Mouse (Mus musculus): ENCODE measurements at regions not wholly inside any gene's neighbourhood (a gene's known extent, or its start where the extent isn't known, plus 50 kb on each side); places are given as distances from the start of the nearest gene placed in this dataset.

GRCm38 (mm10) chr4:12481481-12481880, 309.7 kb upstream of the Fam92a start:
- Histone ChIP-seq H3K4me2 (replicated peaks; ENCODE audit: low read depth, low read length) (no peak overlapping the region), H3K9ac (ENCODE audit: low read depth, low read length) (no peak overlapping the region), H3K4me1 (replicated peaks; ENCODE audit: control insufficient read depth, insufficient read depth, low read length) (no peaks in the 10 kb centered on the region), H3K27ac (ENCODE audit: low read depth, low read length) (no peak overlapping the region), H3K4me3 (ENCODE audit: low read depth, low read length) (no peak overlapping the region), H3K9me3 (ENCODE audit: control insufficient read depth, low read length) (no peaks in the 10 kb centered on the region), H3K27me3 (ENCODE audit: control insufficient read depth, insufficient read depth, low read length) (no peaks in the 10 kb centered on the region), H3K36me3 (ENCODE audit: control insufficient read depth, insufficient read depth, low read length) (no peaks in the 10 kb centered on the region)
- ATAC-seq (ENCODE audit: low FRiP score) (no peak), DNase-seq (ENCODE audit: low spot score) (no peak)
- WGBS, result 54% methylated on average over 4 of the region's 4 CpGs

DNA sequence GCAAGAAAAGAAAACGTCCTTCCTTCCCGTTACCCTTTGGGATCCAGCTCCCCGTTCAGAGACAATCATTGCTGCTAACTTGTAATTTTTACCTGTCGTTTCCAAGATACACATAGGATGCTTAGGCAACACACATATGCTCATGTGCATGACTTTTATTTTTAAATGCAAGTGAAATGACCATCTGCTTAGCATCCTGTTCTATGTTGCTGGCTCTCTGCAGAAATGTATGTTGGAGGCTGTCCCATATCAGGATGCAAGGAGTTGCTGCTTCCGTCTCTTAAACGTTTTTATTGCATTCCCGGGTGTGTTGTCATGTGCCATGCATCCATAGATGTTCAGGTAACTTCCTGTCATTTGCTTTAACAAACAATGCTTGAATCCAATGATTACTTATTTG, 304.9 kb upstream of the Fam92a start:
- WGBS, result 88% methylated on average over 7 of the region's 7 CpGs
- H3K4me2 ChIP-seq (replicated peaks; ENCODE audit: low read depth, low read length), result no peak overlapping the region

GRCm38 (mm10) chr4:12474981-12475568, 303.3 kb upstream of the Fam92a start:
- H3K36me3 ChIP-seq (ENCODE audit: control insufficient read depth, insufficient read depth, low read length), result no peaks in the 10 kb centered on the region
- H3K9ac ChIP-seq (ENCODE audit: low read depth, low read length), result no peak overlapping the region
- DNase-seq (ENCODE audit: low spot score), result no peak
- no peak for ATAC-seq (ENCODE audit: low FRiP score)
- no peaks in the 10 kb centered on the region for H3K27me3 ChIP-seq (ENCODE audit: control insufficient read depth, insufficient read depth, low read length)
- 71% methylated on average over 4 of the region's 4 CpGs for WGBS
- H3K4me3 ChIP-seq (ENCODE audit: low read depth, low read length), result no peak overlapping the region
- H3K4me1 ChIP-seq (replicated peaks; ENCODE audit: control insufficient read depth, insufficient read depth, low read length), result no peaks in the 10 kb centered on the region
- H3K27ac ChIP-seq (ENCODE audit: low read depth, low read length), result no peak overlapping the region
- H3K4me2 ChIP-seq (replicated peaks; ENCODE audit: low read depth, low read length), result no peak overlapping the region
- H3K9me3 ChIP-seq (ENCODE audit: control insufficient read depth, low read length), result no peaks in the 10 kb centered on the region

More for the DNA sequence above, 304.9 kb upstream of the Fam92a start:
- Histone ChIP-seq H3K4me1 (replicated peaks; ENCODE audit: control insufficient read depth, insufficient read depth, low read length) (no peaks in the 10 kb centered on the region), H3K36me3 (ENCODE audit: control insufficient read depth, insufficient read depth, low read length) (no peaks in the 10 kb centered on the region), H3K9ac (ENCODE audit: low read depth, low read length) (no peak overlapping the region), H3K27ac (ENCODE audit: low read depth, low read length) (no peak overlapping the region), H3K9me3 (ENCODE audit: control insufficient read depth, low read length) (no peaks in the 10 kb centered on the region), H3K27me3 (ENCODE audit: control insufficient read depth, insufficient read depth, low read length) (no peaks in the 10 kb centered on the region), H3K4me3 (ENCODE audit: low read depth, low read length) (no peak overlapping the region)
- ATAC-seq (ENCODE audit: low FRiP score), result no peak
- no peak for DNase-seq (ENCODE audit: low spot score)

DNA sequence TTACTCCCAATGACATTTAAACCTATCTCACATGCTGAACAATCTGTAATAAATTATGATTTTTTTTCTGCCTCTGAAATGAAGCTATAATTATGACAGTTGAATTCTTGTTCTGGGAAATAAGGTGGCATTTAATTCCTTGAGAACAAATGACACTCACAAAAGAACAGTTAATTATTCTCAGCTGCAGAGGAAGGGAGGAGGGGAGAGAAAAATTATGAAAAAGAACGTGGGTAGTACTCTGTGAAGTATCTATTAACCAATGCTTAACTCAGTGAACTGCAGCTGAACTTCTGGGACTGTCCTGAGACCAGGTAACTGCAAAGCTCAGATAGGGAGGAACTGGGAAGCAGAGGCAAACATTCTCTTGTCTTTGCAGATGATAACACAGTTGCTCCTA, 302.6 kb upstream of the Fam92a start:
- no peaks in the 10 kb centered on the region for H3K9me3 ChIP-seq (ENCODE audit: control insufficient read depth, low read length)
- no peak overlapping the region for H3K9ac ChIP-seq (ENCODE audit: low read depth, low read length)
- no peak overlapping the region for H3K4me3 ChIP-seq (ENCODE audit: low read depth, low read length)
- H3K4me1 ChIP-seq (replicated peaks; ENCODE audit: control insufficient read depth, insufficient read depth, low read length), result no peaks in the 10 kb centered on the region
- DNase-seq (ENCODE audit: low spot score) (no peak), ATAC-seq (ENCODE audit: low FRiP score) (no peak)
- H3K27me3 ChIP-seq (ENCODE audit: control insufficient read depth, insufficient read depth, low read length), result no peaks in the 10 kb centered on the region
- 55% methylated on average over 1 of the region's 1 CpGs for WGBS
- no peaks in the 10 kb centered on the region for H3K36me3 ChIP-seq (ENCODE audit: control insufficient read depth, insufficient read depth, low read length)
- H3K27ac ChIP-seq (ENCODE audit: low read depth, low read length), result no peak overlapping the region
- no peak overlapping the region for H3K4me2 ChIP-seq (replicated peaks; ENCODE audit: low read depth, low read length)

- Histone ChIP-seq H3K4me1 (replicated peaks; ENCODE audit: control insufficient read depth, insufficient read depth, low read length) (no peaks in the 10 kb centered on the region), H3K4me2 (replicated peaks; ENCODE audit: low read depth, low read length) (no peak overlapping the region), H3K9ac (ENCODE audit: low read depth, low read length) (no peak overlapping the region), H3K27me3 (ENCODE audit: control insufficient read depth, insufficient read depth, low read length) (no peaks in the 10 kb centered on the region), H3K36me3 (ENCODE audit: control insufficient read depth, insufficient read depth, low read length) (no peaks in the 10 kb centered on the region), H3K9me3 (ENCODE audit: control insufficient read depth, low read length) (no peaks in the 10 kb centered on the region), H3K27ac (ENCODE audit: low read depth, low read length) (no peak overlapping the region), H3K4me3 (ENCODE audit: low read depth, low read length) (no peak overlapping the region)
- DNase-seq (ENCODE audit: low spot score), result no peak
- WGBS, result 88% methylated on average over 2 of the region's 2 CpGs
- no peak for ATAC-seq (ENCODE audit: low FRiP score)
Observed at GRCm38 (mm10) chr4:12461701-12462100, 289.9 kb upstream of the Fam92a start.

- H3K4me1 ChIP-seq (replicated peaks; ENCODE audit: control insufficient read depth, insufficient read depth, low read length), result no peaks in the 10 kb centered on the region
- no peak overlapping the region for H3K9ac ChIP-seq (ENCODE audit: low read depth, low read length)
- H3K9me3 ChIP-seq (ENCODE audit: control insufficient read depth, low read length), result no peaks in the 10 kb centered on the region
- no peaks in the 10 kb centered on the region for H3K36me3 ChIP-seq (ENCODE audit: control insufficient read depth, insufficient read depth, low read length)
- no peaks in the 10 kb centered on the region for H3K27me3 ChIP-seq (ENCODE audit: control insufficient read depth, insufficient read depth, low read length)
- WGBS, result 84% methylated on average over 4 of the region's 4 CpGs
- no peak for ATAC-seq (ENCODE audit: low FRiP score)
- no peak for DNase-seq (ENCODE audit: low spot score)
- H3K4me3 ChIP-seq (ENCODE audit: low read depth, low read length), result no peak overlapping the region
- H3K27ac ChIP-seq (ENCODE audit: low read depth, low read length), result no peak overlapping the region
- H3K4me2 ChIP-seq (replicated peaks; ENCODE audit: low read depth, low read length), result no peak overlapping the region
Observed at GRCm38 (mm10) chr4:12461251-12461650, 289.4 kb upstream of the Fam92a start.

DNA sequence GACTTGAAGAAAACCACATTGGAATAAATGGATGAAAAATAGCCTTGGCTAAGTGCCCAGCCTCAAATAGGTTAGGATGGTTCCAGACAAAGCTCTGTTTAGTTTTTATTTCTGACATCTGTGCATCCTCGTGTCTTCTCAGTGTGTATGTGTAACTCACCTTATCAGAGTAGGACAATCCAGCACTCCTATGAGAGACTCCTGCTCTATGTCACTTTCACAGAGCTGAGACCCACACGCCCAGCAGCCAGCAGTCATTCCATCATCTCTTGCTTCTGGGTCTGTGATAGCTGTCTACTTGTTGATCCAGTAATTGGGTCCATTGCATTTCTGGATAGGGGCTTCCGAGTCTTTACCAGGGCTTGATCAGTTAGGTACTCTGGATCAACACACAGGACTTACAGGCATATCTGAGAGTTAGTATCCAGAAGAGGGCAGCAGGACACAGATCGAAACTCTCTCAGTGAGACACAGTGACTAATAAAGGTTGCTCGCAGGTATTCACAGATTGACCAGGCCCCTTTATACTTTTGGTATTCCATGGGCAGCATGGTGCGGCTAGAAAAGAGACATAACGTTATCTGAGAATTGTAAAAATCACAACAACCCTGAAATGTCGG, 286.3 kb upstream of the Fam92a start:
- no peaks in the 10 kb centered on the region for H3K4me1 ChIP-seq (replicated peaks; ENCODE audit: control insufficient read depth, insufficient read depth, low read length)
- no peaks in the 10 kb centered on the region for H3K36me3 ChIP-seq (ENCODE audit: control insufficient read depth, insufficient read depth, low read length)
- no peak overlapping the region for H3K4me3 ChIP-seq (ENCODE audit: low read depth, low read length)
- no peak overlapping the region for H3K9ac ChIP-seq (ENCODE audit: low read depth, low read length)
- no peak for DNase-seq (ENCODE audit: low spot score)
- WGBS, result 84% methylated on average over 8 of the region's 8 CpGs
- no peak overlapping the region for H3K4me2 ChIP-seq (replicated peaks; ENCODE audit: low read depth, low read length)
- H3K27ac ChIP-seq (ENCODE audit: low read depth, low read length), result no peak overlapping the region
- no peak for ATAC-seq (ENCODE audit: low FRiP score)
- no peaks in the 10 kb centered on the region for H3K27me3 ChIP-seq (ENCODE audit: control insufficient read depth, insufficient read depth, low read length)
- H3K9me3 ChIP-seq (ENCODE audit: control insufficient read depth, low read length), result no peaks in the 10 kb centered on the region

DNA sequence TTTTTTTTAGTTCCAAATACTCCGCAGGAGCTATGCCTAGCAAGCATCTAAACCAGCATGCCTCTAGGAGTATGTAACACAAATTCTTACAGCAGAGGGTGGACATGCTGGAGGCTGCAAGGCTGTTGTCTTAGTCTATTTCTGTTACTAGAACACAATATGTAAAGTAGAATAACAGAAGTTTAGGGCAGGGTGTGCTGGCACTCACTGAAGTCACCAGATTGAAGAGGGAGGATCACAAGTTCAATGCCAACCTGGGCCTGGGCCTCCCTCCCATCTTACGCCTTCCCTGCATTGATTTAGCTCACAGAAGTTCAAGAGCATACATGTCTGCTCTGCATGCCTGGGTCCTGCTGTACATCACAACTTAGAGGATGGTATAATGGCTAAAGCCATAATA, 280.3 kb upstream of the Fam92a start:
- no peak overlapping the region for H3K27ac ChIP-seq (ENCODE audit: low read depth, low read length)
- no peak for DNase-seq (ENCODE audit: low spot score)
- ATAC-seq (ENCODE audit: low FRiP score), result no peak
- no peak overlapping the region for H3K4me2 ChIP-seq (replicated peaks; ENCODE audit: low read depth, low read length)
- H3K9me3 ChIP-seq (ENCODE audit: control insufficient read depth, low read length), result no peaks in the 10 kb centered on the region
- H3K27me3 ChIP-seq (ENCODE audit: control insufficient read depth, insufficient read depth, low read length), result no peaks in the 10 kb centered on the region
- H3K36me3 ChIP-seq (ENCODE audit: control insufficient read depth, insufficient read depth, low read length), result no peaks in the 10 kb centered on the region
- no peak overlapping the region for H3K4me3 ChIP-seq (ENCODE audit: low read depth, low read length)
- no peak overlapping the region for H3K9ac ChIP-seq (ENCODE audit: low read depth, low read length)
- H3K4me1 ChIP-seq (replicated peaks; ENCODE audit: control insufficient read depth, insufficient read depth, low read length), result no peaks in the 10 kb centered on the region
- 91% methylated on average over 2 of the region's 2 CpGs for WGBS

DNA sequence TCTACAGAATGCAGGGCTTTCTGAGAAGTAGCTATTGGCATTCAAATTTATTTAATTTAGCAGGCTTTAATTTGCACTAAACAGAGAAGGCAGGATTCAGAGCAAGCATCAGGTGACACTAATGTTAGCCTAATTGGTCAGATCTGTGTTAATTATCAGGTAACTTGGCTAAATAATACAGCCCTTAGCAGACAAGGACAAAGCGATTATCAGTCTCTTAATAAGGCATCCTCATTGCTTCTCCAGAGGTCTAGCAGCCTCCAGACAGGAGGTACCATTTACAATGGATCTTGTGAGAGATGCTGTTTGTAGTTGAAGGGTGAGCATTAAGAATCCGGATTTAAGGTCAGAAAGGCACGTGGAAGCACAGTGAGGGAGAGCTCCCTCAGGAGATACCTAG, 253.7 kb upstream of the Fam92a start:
- Histone ChIP-seq H3K36me3 (ENCODE audit: control insufficient read depth, insufficient read depth, low read length) (no peaks in the 10 kb centered on the region), H3K9me3 (ENCODE audit: control insufficient read depth, low read length) (no peaks in the 10 kb centered on the region), H3K4me1 (replicated peaks; ENCODE audit: control insufficient read depth, insufficient read depth, low read length) (no peaks in the 10 kb centered on the region), H3K27ac (ENCODE audit: low read depth, low read length) (no peak overlapping the region), H3K9ac (ENCODE audit: low read depth, low read length) (no peak overlapping the region), H3K4me2 (replicated peaks; ENCODE audit: low read depth, low read length) (no peak overlapping the region), H3K27me3 (ENCODE audit: control insufficient read depth, insufficient read depth, low read length) (no peaks in the 10 kb centered on the region), H3K4me3 (ENCODE audit: low read depth, low read length) (no peak overlapping the region)
- DNase-seq (ENCODE audit: low spot score) (no peak), ATAC-seq (ENCODE audit: low FRiP score) (no peak)
- 53% methylated on average over 3 of the region's 3 CpGs for WGBS
